Mouse (Mus musculus) liver, postnatal 0 days (tissue): ENCODE data around the gene Trappc3l. TPM values are rescaled to one million over a fixed set of nuclear protein-coding genes. Genes with fewer than 3 reads are reported as not detected.

Experiments used
- ATAC-seq: fragments of 200-750 bp; cut with Nextera tagmentation; 2 replicates; pipeline ENCODE4 v1.8.0; 2017; ENCODE audit warnings: mild to moderate bottlenecking, moderate library complexity
- DNase-seq: peaks from one replicate; pipeline ENCODE4 v3.0.0-alpha.2; 2016
- H3K27ac ChIP-seq: fragments of 300-500 bp; sonication (generic); 2 replicates; pipeline ENCODE4 v1.5.1; 2014; ENCODE audit warnings: antibody characterized with exemption, moderate library complexity, mild to moderate bottlenecking, low read depth
- H3K27me3 ChIP-seq: fragments of 300-500 bp; sonication (generic); 2 replicates; pipeline ENCODE4 v1.6.1; 2014; ENCODE audit warnings: low read length, control low read depth, mixed read lengths; ENCODE audit not compliant: insufficient read depth
- H3K36me3 ChIP-seq: fragments of 300-500 bp; sonication (generic); replicated peaks from 2 replicates; pipeline ENCODE4 v1.6.1; 2014; ENCODE audit warnings: mild to moderate bottlenecking, control low read depth, low read length, moderate library complexity, mixed read lengths; ENCODE audit not compliant: insufficient read depth
- H3K4me1 ChIP-seq: fragments of 300-500 bp; sonication (generic); 2 replicates; pipeline ENCODE4 v1.6.1; 2014; ENCODE audit warnings: antibody characterized with exemption, mild to moderate bottlenecking, control low read depth; ENCODE audit not compliant: insufficient read depth
- H3K4me2 ChIP-seq: fragments of 300-500 bp; sonication (generic); 2 replicates; pipeline ENCODE4 v1.6.1; 2014; ENCODE audit warnings: low read depth, mild to moderate bottlenecking, low read length, moderate library complexity, mixed read lengths
- H3K4me3 ChIP-seq: fragments of 300-500 bp; sonication (generic); 2 replicates; pipeline ENCODE4 v1.5.1; 2014; ENCODE audit warnings: low read depth, low read length
- H3K9ac ChIP-seq: fragments of 300-500 bp; sonication (generic); replicated peaks from 2 replicates; pipeline ENCODE4 v1.6.1; 2014; ENCODE audit warnings: mild to moderate bottlenecking, moderate library complexity
- H3K9me3 ChIP-seq: fragments of 300-500 bp; sonication (generic); 2 replicates; pipeline ENCODE4 v1.6.1; 2016; ENCODE audit warnings: mild to moderate bottlenecking, control low read depth, low read length, mixed read lengths
- CTCF ChIP-seq: sonication (generic); IDR thresholded peaks from 2 replicates; pipeline ENCODE4 v1.5.1; 2016; ENCODE audit warnings: antibody characterized with exemption, low read depth
- EP300 ChIP-seq: IDR thresholded peaks from 2 replicates; pipeline ENCODE4 v1.6.1; 2016; ENCODE audit warnings: antibody characterized with exemption, low read depth, mild to moderate bottlenecking
- WGBS: fragments of 180-500 bp; shearing (Covaris S2); extraction: QIAGEN DNeasy Blood & Tissue Kit; methylation state at CpG from one replicate; pipeline ENCODE4 v1.1.7; 2014; ENCODE audit not compliant: insufficient replicate concordance; 5-methylcytosine and 5-hydroxymethylcytosine counted together
- polyA plus RNA-seq: library from polyadenylated mRNA; unstranded; fragments of >200 nt; fragmentation: Nextera tagmentation; extraction: Ambion mirVana; gene quantifications from 2 replicates; pipeline ENCODE4 v1.2.1, GENCODE M21; 2015

Trappc3l gene
- polyA plus RNA-seq, 1 experiment from 2014 or later = not detected

DNA sequence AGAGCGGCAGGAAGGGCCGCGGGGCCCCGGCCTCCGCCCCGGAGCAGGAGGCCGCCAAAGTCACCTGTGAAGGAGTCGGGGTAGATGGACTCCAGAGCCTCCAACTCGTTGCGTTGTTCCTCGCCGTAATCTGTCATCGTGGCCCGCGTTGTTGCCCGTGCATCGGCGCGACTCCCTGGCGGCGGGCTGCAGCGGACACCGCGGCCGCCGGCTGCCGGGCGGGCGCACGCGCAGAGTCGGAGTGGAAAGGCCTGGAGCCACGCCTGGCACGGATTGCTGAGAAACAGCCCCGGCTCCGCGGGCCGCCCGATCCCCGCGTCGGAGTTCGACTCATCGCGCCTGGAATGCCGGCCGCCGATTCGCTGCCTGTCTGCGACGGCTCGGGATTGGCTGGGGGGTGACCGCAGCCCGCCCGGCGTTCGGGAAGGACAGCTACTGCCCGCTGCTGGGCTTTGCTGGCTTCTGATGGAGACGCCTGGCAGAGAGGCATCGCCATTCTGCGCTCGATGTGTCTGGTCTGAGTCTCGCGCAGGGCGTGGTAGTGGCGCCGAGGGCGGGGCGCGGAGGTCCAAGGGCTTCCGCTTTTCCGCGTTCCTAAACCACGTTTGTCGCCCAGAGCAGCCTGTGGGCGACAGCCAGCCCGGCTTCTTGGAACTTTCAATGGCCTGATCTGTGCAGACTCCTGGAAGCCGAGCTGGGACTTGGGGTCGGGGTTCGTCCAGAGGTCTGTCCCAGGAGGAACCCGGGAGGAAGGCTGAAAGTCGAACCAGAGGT, 17.9 kb upstream of the Trappc3l start, which contains the start of gene Rwdd1:
Gene Rwdd1, minus strand, starts transcription at position 323 of the 774 bp plus-strand sequence.
- under 1% methylated on average over 65 of the region's 82 CpGs for WGBS
- ATAC-seq = peak; percentile 100
- Histone ChIP-seq H3K27me3 (no peaks in the 10 kb centered on the region), H3K36me3 (0 out of 2 replicates have a peak, but pooled peaks cover 2% of the 10 kb centered on the region), H3K9me3 (no peaks in the 10 kb centered on the region), H3K4me3 (peak within 1 kb of the TSS; percentile 92), H3K4me1 (peaks cover 31% of the 10 kb centered on the region), H3K4me2 (peak within 1 kb of the TSS; percentile 92), H3K9ac (peak within 1 kb of the TSS; percentile 83), H3K27ac (peak within 1 kb of the TSS; percentile 87)
- peak; percentile 97 for DNase-seq
- TF ChIP-seq EP300 = peak; percentile 17; the same call in 1 of the 2 replicates
- peak; percentile 52 for TF ChIP-seq CTCF

DNA sequence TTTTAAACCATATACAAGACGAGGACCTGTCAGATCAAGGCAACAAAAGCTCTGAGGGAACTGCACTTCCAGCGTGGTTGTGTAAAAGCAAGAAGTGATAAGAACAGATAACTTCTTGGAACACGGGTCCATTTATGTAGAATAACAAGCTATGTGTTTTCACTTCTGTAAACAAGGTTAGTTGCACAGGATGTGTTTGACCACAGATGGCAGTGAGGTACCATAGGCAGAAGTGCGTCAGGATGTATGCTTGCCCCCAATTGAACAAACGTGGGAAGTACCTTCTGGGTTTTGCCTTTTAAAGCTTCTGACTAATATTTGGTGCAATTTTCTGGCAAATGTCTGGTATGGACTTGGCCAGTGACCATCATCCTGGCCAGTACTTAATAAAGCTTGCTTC, 7.1 kb upstream of the Trappc3l start:
- TF ChIP-seq EP300 = no peak
- no peak for TF ChIP-seq CTCF

DNA sequence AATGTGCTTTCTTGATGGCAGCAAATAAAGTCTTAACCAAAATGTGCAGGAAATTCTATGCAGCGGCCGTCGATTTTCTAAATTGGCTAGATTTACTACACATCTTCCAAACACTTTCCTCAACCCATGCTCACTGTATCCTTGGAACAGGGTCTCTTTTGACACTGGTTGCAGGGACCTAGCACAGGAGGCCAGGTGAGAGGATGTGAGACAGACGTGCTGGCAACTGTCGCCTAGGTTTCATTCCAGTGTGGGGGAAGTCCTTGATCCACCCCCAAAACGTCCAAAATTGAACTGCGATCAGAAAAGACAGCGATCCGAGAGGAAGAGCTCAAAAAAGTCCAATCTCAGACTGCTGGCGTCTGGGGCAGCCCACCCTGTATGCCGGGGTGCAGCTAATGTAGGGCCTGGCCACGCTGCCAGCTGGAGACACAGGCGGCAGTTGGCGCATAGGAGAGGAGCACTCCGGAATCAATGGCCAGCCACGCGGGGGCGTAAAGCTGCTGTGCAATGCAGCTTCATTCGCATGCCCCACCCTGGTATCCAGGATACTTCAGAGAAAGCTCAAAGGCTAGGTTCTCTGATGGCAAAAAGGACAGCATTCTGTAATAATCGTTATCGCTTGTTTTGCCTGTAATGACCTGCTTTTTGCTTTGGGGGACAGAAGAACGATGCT, 3.6 kb upstream of the Trappc3l start:
- Histone ChIP-seq H3K4me2 (peak overlapping the region; percentile 50; the same call in 1 of the 2 replicates), H3K27ac (no peak overlapping the region), H3K9ac (no peak overlapping the region), H3K9me3 (no peaks in the 10 kb centered on the region), H3K36me3 (no peaks in the 10 kb centered on the region), H3K27me3 (no peaks in the 10 kb centered on the region), H3K4me3 (no peak overlapping the region), H3K4me1 (no peaks in the 10 kb centered on the region)
- TF ChIP-seq EP300 (no peak), CTCF (peak; percentile 76)
- WGBS = 17% methylated on average over 22 of the region's 22 CpGs
- ATAC-seq (peak; percentile 62), DNase-seq (peak; percentile 78)

More for the DNA sequence above, 7.1 kb upstream of the Trappc3l start:
- Histone ChIP-seq H3K9me3 (no peaks in the 10 kb centered on the region), H3K27me3 (no peaks in the 10 kb centered on the region), H3K27ac (no peak overlapping the region), H3K36me3 (no peaks in the 10 kb centered on the region), H3K9ac (no peak overlapping the region), H3K4me2 (no peak overlapping the region), H3K4me3 (no peak overlapping the region), H3K4me1 (no peaks in the 10 kb centered on the region)
- no peak for ATAC-seq
- 42% methylated on average over 5 of the region's 5 CpGs for WGBS
- no peak for DNase-seq

DNA sequence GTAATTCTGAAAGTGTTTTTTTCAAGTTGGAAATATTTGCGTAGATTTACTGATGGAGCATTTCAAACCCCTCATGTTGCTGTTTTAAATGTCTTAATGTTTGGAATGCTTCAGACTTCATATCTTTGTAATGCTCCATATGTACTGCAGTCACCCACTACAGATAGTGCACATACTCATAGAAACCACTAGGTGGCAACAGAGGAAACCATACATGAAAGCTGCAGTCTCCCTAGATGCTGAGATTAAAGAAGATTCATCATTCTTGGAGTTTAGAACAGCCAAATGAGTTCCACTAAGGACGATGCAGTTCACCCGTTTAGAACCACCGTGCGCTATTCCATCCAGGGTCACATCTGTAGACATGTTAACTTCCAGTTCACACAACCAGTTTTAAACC, 810 bp upstream of the Trappc3l start:
- Histone ChIP-seq H3K9ac (no peak overlapping the region), H3K4me1 (no peaks in the 10 kb centered on the region), H3K27me3 (no peaks in the 10 kb centered on the region), H3K4me2 (no peak overlapping the region), H3K9me3 (no peaks in the 10 kb centered on the region), H3K4me3 (no peak overlapping the region), H3K36me3 (no peaks in the 10 kb centered on the region), H3K27ac (no peak overlapping the region)
- TF ChIP-seq CTCF = peak; percentile 83
- TF ChIP-seq EP300 = no peak
- ATAC-seq (no peak), DNase-seq (no peak)
- 14% methylated on average over 5 of the region's 5 CpGs for WGBS

DNA sequence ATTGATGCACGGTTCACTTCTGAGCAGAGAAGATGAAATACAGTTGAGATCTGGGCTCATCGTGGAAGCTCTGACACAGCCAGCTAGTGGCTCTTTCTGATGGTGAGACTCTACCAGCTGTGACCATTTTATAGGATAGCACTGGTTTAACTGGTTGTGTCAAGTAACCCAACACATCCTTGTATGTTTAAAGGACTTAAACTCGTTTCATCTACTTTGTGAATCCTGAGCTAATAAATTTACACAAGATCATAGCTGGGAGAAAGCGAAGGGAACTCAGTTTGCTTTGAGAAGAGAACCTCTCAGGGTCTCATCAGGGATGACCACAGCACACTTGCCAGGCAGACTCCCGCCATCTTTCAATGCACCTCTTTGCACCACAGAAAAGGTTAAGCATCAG, 6.8 kb downstream of the Trappc3l start, which contains the start of gene Calhm4:
Gene Calhm4, minus strand, starts transcription at position 101 of the 400 bp plus-strand sequence.
- Histone ChIP-seq H3K4me2 (no peak within 1 kb of the TSS), H3K4me3 (no peak within 1 kb of the TSS)

DNA sequence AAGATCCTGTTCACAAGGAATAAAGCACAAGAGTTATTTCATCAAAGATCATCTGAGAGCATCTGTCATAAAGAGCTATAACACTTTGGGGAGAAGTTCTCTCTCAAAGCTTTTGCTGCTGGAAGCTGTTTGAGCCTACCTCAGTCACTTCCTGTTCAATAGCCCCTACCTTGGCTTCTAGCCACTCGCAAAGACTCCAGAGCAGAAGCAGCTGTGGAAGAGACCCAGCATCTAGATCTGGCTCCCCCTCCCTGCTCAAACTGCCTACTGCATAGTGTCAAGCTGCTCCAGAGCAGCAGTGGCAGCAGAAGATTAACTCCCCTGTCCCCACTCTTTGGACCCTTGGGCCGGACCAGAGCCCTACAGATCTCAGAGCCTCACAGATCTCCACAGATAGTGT, 16.6 kb downstream of the Trappc3l start:
- no peaks in the 10 kb centered on the region for H3K9me3 ChIP-seq
- WGBS = 62% methylated on average over 2 of the region's 2 CpGs
- DNase-seq (no peak), ATAC-seq (no peak)
- H3K4me3 ChIP-seq = no peak overlapping the region
- H3K27me3 ChIP-seq = no peaks in the 10 kb centered on the region
- no peak for TF ChIP-seq EP300
- TF ChIP-seq CTCF = no peak
- H3K4me1 ChIP-seq = no peaks in the 10 kb centered on the region
- H3K36me3 ChIP-seq = no peaks in the 10 kb centered on the region
- no peak overlapping the region for H3K27ac ChIP-seq
- H3K4me2 ChIP-seq = no peak overlapping the region
- no peak overlapping the region for H3K9ac ChIP-seq

More for the DNA sequence above, 6.8 kb downstream of the Trappc3l start, which contains the start of gene Calhm4:
- Histone ChIP-seq H3K27ac (no peak within 1 kb of the TSS), H3K4me1 (no peaks in the 10 kb centered on the region), H3K36me3 (no peaks in the 10 kb centered on the region), H3K9ac (no peak within 1 kb of the TSS), H3K9me3 (no peaks in the 10 kb centered on the region), H3K27me3 (no peaks in the 10 kb centered on the region)
- DNase-seq = no peak
- no peak for TF ChIP-seq CTCF
- TF ChIP-seq EP300 = no peak
- ATAC-seq = no peak
- 73% methylated on average over 5 of the region's 5 CpGs for WGBS
